Mouse (Mus musculus): Measurements from ENCODE around the gene Gm20503. TPM values are rescaled to one million over a fixed set of nuclear protein-coding genes. Genes with fewer than 3 reads are reported as not detected.

Gm20503 gene
- total RNA-seq, 4 experiments from 2014 or later, result 1.4 TPM; not detected in 3

GRCm38 (mm10) chr4:59089391-59089790 is 86.4 kb downstream of the Gm20503 start:
- no peak for DNase-seq (ENCODE audit: low spot score in 2 of 2)

Other genes with a start within 250 kb of the Gm20503 start
- gene Olfr267, start 215.5 kb upstream of the Gm20503 start, total RNA-seq (2022), result not detected
- 100 to 1,000 TPM; 255 to 341 (median 297) TPM for gene Ecpas, start 90.5 kb upstream of the Gm20503 start, total RNA-seq (2022)
- under 1 TPM in 3 of 4 experiments, not detected in 1; 0.10 to 0.24 (median 0.16) TPM for gene Zkscan16, start 59.6 kb upstream of the Gm20503 start, total RNA-seq (2022)
- under 1 TPM; 0.58 to 0.80 (median 0.73) TPM for gene Ptgr1, start 16.1 kb upstream of the Gm20503 start, total RNA-seq (2022)
- 10 to 100 TPM; 10.1 to 13.0 (median 11.5) TPM for gene Dnajc25, start 8.1 kb upstream of the Gm20503 start, total RNA-seq (2022)
- 1 to 10 TPM; 4.6 to 5.6 (median 4.7) TPM for gene Gng10, start 31.9 kb downstream of the Gm20503 start, total RNA-seq (2022)
- gene AI481877, start 135.8 kb downstream of the Gm20503 start, total RNA-seq (2022), result not detected
- gene Ugcg, start 186.0 kb downstream of the Gm20503 start, total RNA-seq (2022), result 1 to 10 TPM; 4.6 to 5.9 (median 5.4) TPM

Measured in gastrocnemius, adult 8-10 months (tissue).